Mouse (Mus musculus) hindlimb bud, embryonic 11.5 days (tissue): ENCODE results near the gene Vmn1r29.
"Not testable (repeated sequence)": the region's sequence is repeated elsewhere in the genome, so short reads cannot be mapped to it uniquely, and the experiment has no call there.

Experiments
- DNase-seq: peaks from one replicate; pipeline ENCODE4 v3.0.0-alpha.2; 2012; ENCODE audit warnings: low read depth, low spot score; ENCODE audit errors: extremely low spot score

Vmn1r29 gene

GRCm38 (mm10) chr6:58301249-58301648, at the start of gene Vmn1r29:
TSS of gene Vmn1r29 (plus strand) at chr6:58301549.
- no peak for DNase-seq

GRCm38 (mm10) chr6:58261737-58262136, 39.6 kb upstream of the Vmn1r29 start, which contains the start of gene Vmn1r28:
TSS of gene Vmn1r28 (plus strand) at chr6:58262037.
- DNase-seq, result no peak

- not testable (repeated sequence) for DNase-seq
These were observed 21.7 kb upstream of the Vmn1r29 start for GRCm38 (mm10) chr6:58279661-58280060.

DNA sequence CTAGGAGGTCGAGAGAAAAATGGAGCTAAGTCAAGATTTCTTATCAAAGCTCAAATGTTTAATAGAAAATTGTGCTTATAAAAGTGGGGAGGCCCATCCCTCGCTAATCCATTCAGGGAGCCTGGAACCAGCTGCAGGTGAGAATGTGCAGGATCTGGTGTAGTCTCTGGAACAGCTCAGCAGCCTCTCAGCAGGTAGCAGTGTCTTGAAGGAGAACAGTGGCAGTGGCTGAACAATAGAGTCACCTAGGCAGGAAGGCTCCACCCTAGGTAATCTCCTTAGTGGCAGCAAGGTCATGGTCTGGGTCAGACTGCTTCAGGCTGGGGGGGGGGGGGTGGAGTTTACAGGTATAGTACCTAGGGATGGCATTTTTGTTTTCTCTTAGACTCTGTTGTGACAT, 9.1 kb upstream of the Vmn1r29 start:
- DNase-seq, result no peak

- not testable (repeated sequence) for DNase-seq
These were observed 2.8 kb upstream of the Vmn1r29 start for GRCm38 (mm10) chr6:58298511-58298910.

- not testable (repeated sequence) for DNase-seq
These were observed 29.3 kb downstream of the Vmn1r29 start for GRCm38 (mm10) chr6:58330686-58331085.
